In genomic region chr11:51857818-51858527, GRCm38 (mm10) we compare ENCODE assay signal across 8 mouse cellular contexts. TPM values are rescaled to one million over a fixed set of nuclear protein-coding genes. Genes with fewer than 3 reads are reported as not detected.
DNase-seq lines count a peak whose midpoint lies in the region; ATAC-seq and TF ChIP-seq lines count a peak whose summit lies in the region.

No protein-coding gene starts in this region.

- H3K9me3 ChIP-seq in intestine, embryonic 16.5 days (ENCODE audit: control insufficient read depth, low read length) = no peaks in the 10 kb centered on the region

- no peaks in the 10 kb centered on the region for H3K27me3 ChIP-seq in intestine, embryonic 16.5 days (replicated peaks; ENCODE audit: control insufficient read depth, insufficient read depth, low read length)

- peak overlapping the region; percentile 90 for H3K4me3 ChIP-seq in cortical plate, adult 2 months (ENCODE audit: insufficient read depth, low read length)
- peak overlapping the region; percentile 78 for H3K4me3 ChIP-seq in intestine, embryonic 16.5 days (ENCODE audit: low read length)

- peak overlapping the region; percentile 86 for H3K9ac ChIP-seq in intestine, embryonic 16.5 days (ENCODE audit: low read depth, low read length)

- peak overlapping the region; percentile 95 for H3K27ac ChIP-seq in cortical plate, adult 2 months (ENCODE audit: insufficient read depth, low read length)
- H3K27ac ChIP-seq in intestine, embryonic 16.5 days (ENCODE audit: low read length) = peak overlapping the region; percentile 88

- H3K36me3 ChIP-seq in intestine, embryonic 16.5 days (ENCODE audit: control insufficient read depth, insufficient read depth, low read length) = no peaks in the 10 kb centered on the region

- TF ChIP-seq POLR2A in cortical plate, adult 2 months (IDR thresholded peaks at IDR 0.05; ENCODE audit: extremely low read depth, insufficient read depth, low read length) = no peak

- no peaks in the 10 kb centered on the region; the same call in 1 of the 2 replicates for H3K4me1 ChIP-seq in cortical plate, adult 2 months (ENCODE audit: control insufficient read depth, insufficient read depth, low read length)
- H3K4me1 ChIP-seq in intestine, embryonic 16.5 days (ENCODE audit: control insufficient read depth, insufficient read depth, low read length) = peaks cover 11% of the 10 kb centered on the region

- under 1% methylated on average over 43 of the region's 52 CpGs for WGBS in intestine, embryonic 16.5 days

- TF ChIP-seq CTCF in cortical plate, adult 2 months (IDR thresholded peaks at IDR 0.05; ENCODE audit: extremely low read depth, insufficient read depth, low read length) = no peak

- DNase-seq in gastrocnemius, postnatal 4 days (ENCODE audit: low spot score in 2 of 2) = peak; percentile 45 to 66
- peak; percentile 71 to 74 for DNase-seq in left cerebral cortex, postnatal 25 days (ENCODE audit: low spot score in 2 of 2)
- peak; percentile 74 for DNase-seq in right cerebral cortex, postnatal 25 days
- DNase-seq in urinary bladder, postnatal 4 days (ENCODE audit: low spot score in 2 of 2) = peak; percentile 68 to 74

- ATAC-seq in activated CD4-positive, CD25-positive, alpha-beta regulatory T cell, adult 4 months = peak; percentile 38
- ATAC-seq in intestine, embryonic 16.5 days = peak; percentile 64
- peak; percentile 41 for ATAC-seq in megakaryocyte-erythroid progenitor cell, adult 5-6 weeks (replicated peaks; ENCODE audit: low FRiP score, low TSS enrichment, poor library complexity, severe bottlenecking)

- intact Hi-C loops in left cerebral cortex, postnatal 25 days (cut with DNase I) = loop anchor here (1.0 to 2.0 kb wide), 3 partner anchors 40 to 241 kb away; partner anchors contain the start of gene Ppp2ca

- peak overlapping the region; percentile 96 for H3K4me2 ChIP-seq in intestine, embryonic 16.5 days (ENCODE audit: low read depth, low read length)

RNA-seq across cellular contexts. Expression of gene Jade2, which starts 0.5 kb away (rescaled TPM):
- 10 to 100 TPM; 13.5 to 17.6 TPM for polyA plus RNA-seq in activated CD4-positive, CD25-positive, alpha-beta regulatory T cell, adult 4 months (2017; shearing (Covaris generic))
- 24.2 and 24.5 TPM in 2 replicates for polyA plus RNA-seq in cortical plate, adult 2 months (2012; rRNA removed)
- total RNA-seq in gastrocnemius, postnatal 4 days (2021) = 1 to 10 TPM; 2.1 to 2.2 TPM
- polyA plus RNA-seq in intestine, embryonic 16.5 days (2015; fragmentation: Nextera tagmentation; extraction: Ambion mirVana) = 1.3 and 1.5 TPM in 2 replicates
- total RNA-seq in left cerebral cortex, postnatal 25 days (2021) = 10 to 100 TPM; 28.7 to 34.5 TPM
- total RNA-seq in megakaryocyte-erythroid progenitor cell, adult 5-6 weeks (2014; fragmentation: Nextera tagmentation) = 11.1 and 12.1 TPM in 2 replicates
- 7.1 and 8.9 TPM in 2 replicates for total RNA-seq in megakaryocyte-erythroid progenitor cell, adult 5-6 weeks (2017)

Comparison
In these comparisons a context has a peak if more than half of its experiments do, and no peak if none do; other contexts are left out.
1. Peak in every context shown above with its lines: DNase-seq, ATAC-seq, H3K4me3 ChIP-seq and H3K27ac ChIP-seq.